Mouse (Mus musculus) 3134 (cell line): ENCODE data around the gene Tnfrsf26.
"Not testable (repeated sequence)": the region's sequence is repeated elsewhere in the genome, so short reads cannot be mapped to it uniquely, and the experiment has no call there.

Experiments used
- DNase-seq: peaks from one replicate; pipeline ENCODE4 v3.0.0-alpha.2; 2011; ENCODE audit warnings: low spot score; ENCODE audit not compliant: insufficient read length; ENCODE audit errors: extremely low read depth

Gene Tnfrsf26

GRCm38 (mm10) chr7:143628540-143628939, at the start of gene Tnfrsf26:
Gene Tnfrsf26 (minus strand): TSS chr7:143628722.
- DNase-seq, result no peak

DNA sequence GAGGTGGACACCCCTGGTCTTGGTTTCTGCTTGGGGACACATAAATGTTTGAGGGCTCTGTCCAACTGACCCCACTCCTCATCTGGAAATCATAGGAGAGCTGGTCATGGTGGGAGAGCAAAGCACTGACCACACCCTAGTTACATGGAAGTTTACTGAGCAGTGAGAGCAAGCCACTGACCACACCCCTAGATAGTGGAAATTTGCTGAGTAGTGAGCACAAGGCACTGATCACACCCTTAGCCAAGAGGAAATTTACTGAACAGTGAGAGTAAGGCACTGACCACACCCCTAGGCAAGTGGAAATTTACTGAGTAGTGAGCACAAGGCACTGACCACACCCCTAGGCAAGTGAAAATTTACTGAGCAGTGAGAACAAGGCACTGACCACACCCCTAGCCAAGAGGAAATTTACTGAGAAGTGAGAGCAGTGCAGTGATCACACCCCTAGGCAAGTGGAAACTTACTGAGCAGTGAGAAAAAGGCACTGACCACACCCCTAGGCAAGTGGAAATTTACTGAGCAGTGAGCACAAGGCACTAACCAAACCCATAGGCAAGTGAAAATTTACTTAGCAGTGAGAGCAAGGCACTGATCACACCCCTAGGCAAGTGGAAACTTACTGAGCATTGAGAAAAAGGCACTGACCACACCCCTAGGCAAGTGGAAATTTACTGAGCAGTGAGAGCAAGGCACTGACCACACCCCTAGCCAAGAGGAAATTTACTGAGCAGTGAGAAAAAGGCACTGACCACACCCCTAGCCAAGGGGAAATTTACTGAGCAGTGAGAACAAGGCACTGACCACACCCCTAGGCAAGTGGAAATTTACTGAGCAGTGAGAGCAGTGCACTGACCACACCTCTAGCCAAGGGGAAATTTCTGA, 38.1 kb upstream of the Tnfrsf26 start:
- DNase-seq, result peak; percentile 70

DNA sequence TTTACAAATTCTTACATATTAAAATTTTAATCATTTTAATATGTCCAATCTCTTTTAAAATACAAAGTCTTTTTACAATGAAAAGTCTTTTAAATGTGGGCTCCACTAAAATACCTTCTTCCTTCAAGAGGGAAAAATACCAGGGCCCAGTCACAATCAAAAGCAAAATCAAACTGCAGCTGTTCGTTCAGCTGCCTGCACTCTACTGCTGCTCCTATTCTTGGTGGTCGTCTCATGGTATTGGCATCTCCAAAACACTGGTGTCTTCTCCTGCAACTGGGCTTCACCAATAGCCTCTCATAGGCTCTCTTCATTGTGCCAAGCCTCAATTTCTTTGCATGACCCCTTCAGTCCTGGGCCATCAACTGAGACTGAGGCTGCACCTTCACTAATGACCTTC, 34.9 kb upstream of the Tnfrsf26 start:
- no peak for DNase-seq

- no peak for DNase-seq
Observed at GRCm38 (mm10) chr7:143660797-143661196, 32.3 kb upstream of the Tnfrsf26 start.

DNA sequence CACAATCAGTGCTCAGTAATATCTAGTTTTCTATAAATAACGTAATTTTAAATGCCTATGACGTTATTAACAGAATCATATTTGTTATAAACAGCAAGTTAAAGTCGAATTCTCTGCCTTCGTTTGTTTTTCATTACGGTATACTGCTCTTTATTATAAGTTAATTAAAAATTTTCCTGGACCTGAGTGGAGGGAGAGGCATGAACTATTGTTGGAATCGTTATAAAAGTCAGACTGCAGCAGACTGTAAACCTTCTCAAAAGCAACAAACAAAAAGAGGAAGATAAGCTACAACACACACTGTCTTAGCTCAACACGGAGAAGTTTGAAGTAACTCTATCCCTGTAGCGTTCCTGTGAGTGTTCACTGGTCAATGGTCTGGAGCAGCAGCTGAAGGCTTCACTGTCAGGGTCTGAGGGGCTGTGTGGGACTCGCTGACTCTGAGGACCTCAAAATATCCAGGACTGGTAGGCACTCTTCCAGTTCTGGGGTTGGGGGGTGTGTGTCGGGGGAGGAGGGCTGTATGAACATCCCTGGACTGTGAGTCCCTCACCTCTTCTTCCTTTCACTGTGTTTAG, 21.3 kb upstream of the Tnfrsf26 start:
- DNase-seq, result not testable (repeated sequence)

GRCm38 (mm10) chr7:143649034-143649768, 20.7 kb upstream of the Tnfrsf26 start, which contains the start of gene Tnfrsf22:
Gene Tnfrsf22 (minus strand): TSS chr7:143649661.
- peak; percentile 75 for DNase-seq

DNA sequence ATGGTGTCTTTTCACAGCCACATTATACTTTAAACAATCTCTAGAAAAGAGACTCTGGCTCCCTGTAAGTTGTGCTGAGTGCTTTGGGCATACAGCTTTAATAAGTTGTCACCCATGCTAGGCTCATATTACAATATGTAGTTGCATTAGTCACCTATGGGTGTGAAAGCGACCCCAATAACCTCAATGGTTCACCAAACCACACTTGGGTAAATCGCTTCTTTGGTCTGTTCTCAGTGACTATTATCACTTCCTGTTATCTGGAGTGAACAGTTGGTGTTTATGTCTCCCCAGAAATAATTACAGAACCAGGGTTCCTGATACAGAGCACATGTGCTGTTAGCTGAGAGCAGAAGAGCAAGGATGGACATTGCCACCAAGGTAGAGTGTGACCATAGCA, 15.4 kb upstream of the Tnfrsf26 start:
- DNase-seq, result not testable (repeated sequence)

DNA sequence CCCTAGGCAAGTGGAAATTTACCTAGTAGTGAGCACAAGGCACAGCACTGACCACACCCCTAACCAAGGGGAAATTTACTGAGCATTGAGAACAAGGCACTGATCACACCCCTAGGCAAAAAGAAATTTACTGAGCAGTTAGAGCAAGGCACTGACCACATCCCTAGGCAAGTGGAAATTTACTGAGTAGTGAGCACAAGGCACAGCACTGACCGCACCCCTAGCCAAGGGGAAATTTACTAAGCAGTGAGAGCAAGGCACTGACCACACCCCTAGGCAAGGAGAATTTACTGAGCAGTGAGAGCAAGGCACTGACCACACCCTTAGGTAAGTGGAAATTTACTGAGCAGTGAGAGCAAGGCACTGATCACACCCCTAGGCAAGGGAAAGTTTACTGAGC, 8.2 kb upstream of the Tnfrsf26 start:
- DNase-seq, result peak; percentile 61

- no peak for DNase-seq
Observed at GRCm38 (mm10) chr7:143631503-143631902, 3.0 kb upstream of the Tnfrsf26 start.

- DNase-seq, result no peak
Observed at GRCm38 (mm10) chr7:143629501-143629900, 979 bp upstream of the Tnfrsf26 start.

- no peak for DNase-seq
Observed at GRCm38 (mm10) chr7:143627555-143628286, 801 bp downstream of the Tnfrsf26 start.

- no peak for DNase-seq
Observed at GRCm38 (mm10) chr7:143626178-143626577, 2.3 kb downstream of the Tnfrsf26 start.

DNA sequence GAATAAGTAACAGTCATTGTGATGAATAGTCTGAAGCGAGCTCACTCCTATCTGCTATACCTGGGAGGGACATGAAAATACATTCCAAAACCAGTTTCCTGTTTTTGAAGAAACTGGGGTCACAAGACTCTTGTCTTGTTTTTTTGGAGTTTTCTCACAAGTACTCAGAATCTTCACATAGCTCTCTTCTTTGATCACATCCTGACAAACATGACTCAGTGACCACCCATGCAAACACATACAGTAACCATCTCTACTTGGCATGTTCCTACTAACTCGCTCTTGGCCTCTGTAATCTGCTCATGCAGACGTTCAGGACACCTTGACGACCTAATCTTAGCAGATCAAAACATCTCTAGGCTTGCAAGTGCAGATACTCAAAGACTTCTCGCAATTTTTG, 3.4 kb downstream of the Tnfrsf26 start:
- DNase-seq, result peak; percentile 49

DNA sequence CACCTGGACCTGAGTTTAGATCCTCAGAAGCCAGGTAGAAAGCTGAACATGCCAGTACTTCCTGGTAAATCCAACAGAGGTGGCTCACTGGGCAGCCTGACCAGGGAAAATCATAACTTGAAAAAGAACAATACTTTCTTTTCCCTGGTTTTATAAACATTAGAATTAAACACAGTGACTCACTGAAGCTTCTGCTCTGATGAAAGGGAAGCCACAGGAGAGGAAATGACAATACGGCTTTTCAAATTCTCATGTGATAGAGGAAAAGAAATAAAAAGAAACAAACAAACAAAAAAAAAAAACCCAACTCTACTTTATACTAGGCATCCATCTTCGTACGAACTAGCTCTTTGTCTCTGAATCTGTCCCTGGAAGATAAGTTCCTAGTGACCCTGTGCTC, 4.0 kb downstream of the Tnfrsf26 start:
- DNase-seq, result no peak

- DNase-seq, result no peak
Observed at GRCm38 (mm10) chr7:143620951-143621350, 7.6 kb downstream of the Tnfrsf26 start.

DNA sequence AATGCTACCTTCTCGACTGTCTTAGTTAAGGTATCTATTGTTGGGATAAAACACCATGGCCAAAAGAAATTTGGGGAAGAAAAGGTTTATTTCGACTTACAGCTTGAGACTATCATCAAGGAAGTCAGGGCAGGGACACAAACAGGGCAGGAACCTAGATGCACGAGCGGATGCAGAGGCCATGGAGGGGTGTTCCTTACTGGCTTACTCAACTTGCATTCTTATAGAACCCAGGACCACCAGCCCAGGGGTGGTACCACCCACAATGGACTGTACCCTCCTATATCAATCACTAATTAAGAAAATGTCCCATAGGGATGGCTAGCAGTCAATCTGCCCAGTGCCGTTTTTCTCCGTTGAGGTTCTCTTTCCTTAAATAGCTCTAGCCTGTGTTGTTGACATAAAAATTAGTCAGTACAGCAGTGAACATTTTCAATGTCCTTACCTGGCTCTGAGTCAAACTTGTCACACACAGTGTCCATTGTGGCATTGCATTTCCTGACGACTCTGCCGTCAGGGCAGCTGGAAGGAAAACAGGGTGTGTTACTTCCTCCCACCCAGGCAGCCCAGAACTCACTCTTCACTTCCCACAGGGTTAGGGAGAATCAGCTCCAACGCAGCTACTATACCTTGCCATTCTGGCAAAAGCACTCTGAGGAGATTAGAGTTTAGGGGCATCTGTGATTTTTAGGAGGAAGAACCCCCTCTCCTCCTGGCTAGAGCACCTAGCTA, 14.0 kb downstream of the Tnfrsf26 start:
- peak; percentile 41 for DNase-seq

DNA sequence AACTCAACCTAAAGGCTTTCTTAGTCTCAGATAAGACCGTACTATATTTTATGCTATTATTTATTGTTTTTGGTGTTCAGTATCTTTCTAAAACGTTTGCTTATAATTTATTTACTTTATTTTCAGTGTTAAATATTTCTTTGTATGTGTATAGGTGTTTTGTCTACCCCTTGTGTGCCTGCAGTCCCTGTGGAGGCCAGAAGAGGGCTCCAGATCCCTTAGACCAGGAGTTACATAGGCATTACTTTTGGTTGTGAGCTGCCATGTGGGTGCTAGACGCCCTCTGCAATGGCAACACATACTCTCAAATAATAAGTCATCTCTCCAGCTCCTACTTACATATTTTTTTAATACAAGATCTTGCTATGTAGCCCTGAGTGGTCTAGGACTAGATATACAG, 16.3 kb downstream of the Tnfrsf26 start:
- no peak for DNase-seq

GRCm38 (mm10) chr7:143605321-143605720, 23.2 kb downstream of the Tnfrsf26 start:
- no peak for DNase-seq

GRCm38 (mm10) chr7:143604889-143605288, 23.6 kb downstream of the Tnfrsf26 start:
- DNase-seq, result no peak

DNA sequence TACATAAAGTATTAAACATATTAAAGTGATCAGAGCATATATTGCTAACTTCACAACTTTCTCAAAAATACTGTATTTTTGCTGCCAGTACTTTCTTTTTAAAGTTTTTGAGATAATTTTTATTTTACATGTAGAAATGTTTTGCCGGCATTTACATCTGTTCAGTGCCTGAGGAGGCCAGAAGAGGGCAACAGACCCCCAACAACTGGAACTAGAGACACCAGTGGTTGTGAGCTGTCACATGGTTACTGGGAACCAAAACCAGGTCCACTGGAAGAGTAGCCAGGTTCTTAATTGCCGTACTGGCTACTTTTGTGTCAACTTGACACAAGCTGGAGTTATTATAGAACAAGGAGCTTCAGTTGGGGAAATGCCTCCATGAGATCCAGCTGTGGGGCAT, 26.8 kb downstream of the Tnfrsf26 start:
- no peak for DNase-seq
